Mouse (Mus musculus) liver, adult 2 months (tissue): Measurements from ENCODE around the gene Got1.

Source experiments
- CTCF ChIP-seq: fragments of 200-500 bp; IDR thresholded peaks from 2 replicates; pipeline ENCODE4 v1.5.1; 2011; ENCODE audit warnings: low read depth, low read length, control low read depth
- POLR2A ChIP-seq: fragments of 200-500 bp; IDR thresholded peaks from 2 replicates; pipeline ENCODE4 v1.6.1; 2011; ENCODE audit warnings: low read length, control low read depth; ENCODE audit not compliant: insufficient read depth; ENCODE audit errors: extremely low read depth

DNA sequence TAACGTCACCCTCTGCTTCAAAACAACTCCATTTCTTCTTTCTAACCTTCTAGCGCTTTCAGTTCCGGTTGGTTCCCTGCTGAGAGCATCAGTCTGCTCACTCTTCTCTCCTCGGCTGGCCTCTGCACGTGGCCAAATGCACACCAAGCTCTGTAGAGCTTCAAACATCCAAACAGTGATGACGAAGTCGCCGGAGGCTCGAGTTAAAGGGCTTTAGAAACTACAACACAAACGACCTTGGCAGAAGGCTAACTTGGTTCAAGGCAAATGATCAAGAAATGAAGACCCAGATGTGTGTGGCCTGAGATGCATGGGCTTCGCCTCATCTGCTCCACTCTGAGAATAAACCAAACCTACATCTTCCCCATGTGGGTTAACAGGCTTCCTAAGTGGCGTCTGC lies 854 bp downstream of the Got1 start:
- TF ChIP-seq CTCF: no peak
- TF ChIP-seq POLR2A: no peak
